Mouse (Mus musculus) hindbrain, embryonic 14.5 days (tissue): ENCODE results near the gene Alg6. TPM values are rescaled to one million over a fixed set of nuclear protein-coding genes. Genes with fewer than 3 reads are reported as not detected.
A peak's percentile ranks its signal among the peaks of the same experiment; 100 is the strongest.

Source experiments
- ATAC-seq: fragments of 200-750 bp; cut with Nextera tagmentation; 2 replicates; pipeline ENCODE4 v1.8.0; 2017; ENCODE audit warnings: moderate number of reproducible peaks, mild to moderate bottlenecking, moderate TSS enrichment, moderate library complexity; ENCODE audit not compliant: low FRiP score
- DNase-seq: peaks from one replicate; pipeline ENCODE4 v3.0.0-alpha.2; 2015; ENCODE audit warnings: low spot score
- H3K27ac ChIP-seq: fragments of 300-500 bp; sonication (generic); 2 replicates; pipeline ENCODE4 v1.5.1; 2014; ENCODE audit warnings: mild to moderate bottlenecking, moderate library complexity
- H3K27me3 ChIP-seq: fragments of 300-500 bp; sonication (generic); 2 replicates; pipeline ENCODE4 v1.6.1; 2014; ENCODE audit warnings: mild to moderate bottlenecking, low read length, mixed read lengths; ENCODE audit not compliant: control insufficient read depth, insufficient read depth
- H3K36me3 ChIP-seq: fragments of 300-500 bp; sonication (generic); replicated peaks from 2 replicates; pipeline ENCODE4 v1.6.1; 2014; ENCODE audit not compliant: control insufficient read depth, insufficient read depth
- H3K4me1 ChIP-seq: fragments of 300-500 bp; sonication (generic); replicated peaks from 2 replicates; pipeline ENCODE4 v1.6.1; 2014; ENCODE audit warnings: antibody characterized with exemption, low read length, mixed read lengths; ENCODE audit not compliant: control insufficient read depth, insufficient read depth
- H3K4me2 ChIP-seq: fragments of 300-500 bp; sonication (generic); replicated peaks from 2 replicates; pipeline ENCODE4 v1.6.1; 2014; ENCODE audit warnings: mild to moderate bottlenecking, moderate library complexity
- H3K4me3 ChIP-seq: fragments of 300-500 bp; sonication (generic); replicated peaks from 2 replicates; pipeline ENCODE4 v1.5.1; 2014; ENCODE audit warnings: mild to moderate bottlenecking, low read length
- H3K9ac ChIP-seq: fragments of 300-500 bp; sonication (generic); 2 replicates; pipeline ENCODE4 v1.6.1; 2014
- H3K9me3 ChIP-seq: fragments of 300-500 bp; sonication (generic); 2 replicates; pipeline ENCODE4 v1.6.1; 2016; ENCODE audit warnings: low read length; ENCODE audit not compliant: control insufficient read depth
- WGBS: fragments of 180-500 bp; shearing (Covaris S2); extraction: QIAGEN DNeasy Blood & Tissue Kit; methylation state at CpG from one replicate; pipeline ENCODE4 v1.1.7; 2014; 5-methylcytosine and 5-hydroxymethylcytosine counted together
- polyA plus RNA-seq: library from polyadenylated mRNA; unstranded; fragments of >200 nt; fragmentation: Nextera tagmentation; extraction: Ambion mirVana; gene quantifications from 2 replicates; pipeline ENCODE4 v1.2.1, GENCODE M21; 2014

Gene Alg6
- 13.2 and 13.6 TPM in 2 replicates for polyA plus RNA-seq

DNA sequence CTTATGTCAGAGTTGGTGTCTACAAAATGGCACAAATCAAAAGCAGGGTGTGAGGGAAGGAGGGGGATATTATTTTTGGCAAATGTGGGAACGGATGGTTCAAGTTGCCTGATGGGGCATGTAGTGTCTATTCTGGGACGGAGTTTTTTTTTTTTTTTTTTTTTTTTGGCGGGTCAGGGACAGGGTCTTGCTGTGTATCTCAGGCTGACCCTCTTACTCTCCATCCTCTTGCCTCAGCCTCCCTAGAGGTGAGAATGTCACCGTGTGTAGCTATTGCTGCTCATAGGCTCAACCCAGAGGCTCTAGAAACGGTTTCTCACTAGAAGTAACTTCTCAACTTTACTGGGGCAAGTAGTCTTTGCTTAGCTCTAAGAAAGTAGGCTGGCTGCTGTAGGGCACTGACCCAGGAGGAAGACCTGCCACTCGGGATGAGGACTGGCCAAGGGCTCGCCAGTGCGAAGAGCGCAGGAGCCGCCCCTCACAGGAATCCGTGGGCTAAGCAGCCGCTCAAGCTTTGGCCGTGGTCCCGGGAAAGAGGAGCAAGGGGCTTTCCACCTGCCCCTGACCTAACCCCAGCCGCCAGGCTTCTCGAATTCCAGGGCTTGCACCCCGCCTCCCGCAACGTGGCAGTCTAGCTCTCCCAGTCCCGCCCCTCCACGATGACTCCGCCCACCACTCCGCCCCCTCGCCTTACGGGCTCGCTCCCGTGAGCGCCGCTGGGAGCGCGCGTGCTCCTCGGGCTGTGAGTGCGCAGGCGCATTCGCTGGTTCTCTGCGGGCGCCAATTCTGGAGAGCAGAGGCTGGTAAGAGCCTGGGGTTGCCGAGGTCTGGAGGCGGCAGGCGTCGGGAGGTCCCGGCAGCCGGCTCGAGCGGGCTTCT, at the start of gene Alg6:
Gene Alg6 (plus strand): TSS at position 761 of the 879 bp plus-strand sequence.
- Histone ChIP-seq H3K4me1 (no peaks in the 10 kb centered on the region), H3K4me2 (peak within 1 kb of the TSS; percentile 74), H3K9ac (peak within 1 kb of the TSS; percentile 70), H3K27ac (0 out of 2 replicates have a peak within 1 kb of the TSS, but pooled peaks have one; percentile 15), H3K9me3 (no peaks in the 10 kb centered on the region), H3K4me3 (peak within 1 kb of the TSS; percentile 52), H3K36me3 (no peaks in the 10 kb centered on the region), H3K27me3 (no peaks in the 10 kb centered on the region)
- DNase-seq (peak; percentile 97), ATAC-seq (peak; percentile 95)
- 4% methylated on average over 42 of the region's 46 CpGs for WGBS

DNA sequence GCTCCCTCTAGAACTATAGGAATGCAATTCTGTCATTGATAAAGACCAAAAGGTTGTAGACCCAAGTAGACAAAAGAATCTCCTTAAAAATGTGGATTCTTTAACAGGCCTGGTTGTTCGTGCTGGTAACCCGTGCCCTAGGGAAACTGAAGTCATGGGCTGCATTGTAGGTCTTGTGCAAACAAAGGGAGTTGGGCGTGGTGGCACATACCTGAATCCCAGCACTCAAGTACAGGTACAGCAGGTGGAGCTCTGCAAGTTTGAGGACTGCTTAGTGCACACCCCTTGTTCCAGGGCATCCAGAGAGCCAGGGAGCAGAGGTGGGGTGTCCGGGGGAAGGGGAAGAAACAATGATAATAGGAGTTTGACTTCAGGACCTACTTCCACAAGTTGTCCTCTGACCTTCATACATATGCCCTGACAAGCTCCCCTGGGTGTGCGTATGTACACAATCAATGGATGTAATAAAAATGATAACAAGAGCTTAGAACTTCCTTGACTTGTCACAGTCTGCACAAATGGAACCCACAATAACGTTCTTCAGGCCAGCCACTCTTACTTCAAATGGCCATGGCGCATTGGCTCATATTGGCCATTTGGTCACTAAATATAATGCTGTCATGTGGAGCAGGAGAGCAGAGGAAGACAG, 45.1 kb upstream of the Alg6 start:
- no peak overlapping the region for H3K9ac ChIP-seq
- H3K27me3 ChIP-seq = peaks cover 13% of the 10 kb centered on the region
- 92% methylated on average over 7 of the region's 7 CpGs for WGBS
- no peak for ATAC-seq
- H3K4me2 ChIP-seq = no peak overlapping the region
- H3K9me3 ChIP-seq = no peaks in the 10 kb centered on the region
- H3K27ac ChIP-seq = no peak overlapping the region
- no peaks in the 10 kb centered on the region for H3K36me3 ChIP-seq
- DNase-seq = no peak
- no peak overlapping the region for H3K4me3 ChIP-seq
- no peaks in the 10 kb centered on the region for H3K4me1 ChIP-seq

DNA sequence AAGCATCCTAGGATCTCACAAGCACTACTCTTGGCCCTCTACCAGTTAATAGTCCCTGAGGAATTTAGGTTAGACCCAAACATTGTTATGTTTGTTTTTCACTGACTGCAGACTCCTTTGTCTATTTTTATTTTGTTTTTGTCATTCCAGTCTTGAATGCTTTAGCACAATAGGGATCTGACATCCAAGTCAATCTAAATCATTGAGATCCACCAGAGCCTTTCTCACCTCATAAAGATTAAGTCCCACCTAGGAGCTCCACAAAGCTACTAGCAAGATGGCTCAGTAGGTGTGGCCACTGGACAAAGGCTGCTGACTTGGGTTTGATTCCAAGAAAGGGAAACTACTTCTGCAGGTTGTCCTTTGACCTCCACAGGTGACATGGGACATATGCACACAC, 40.3 kb upstream of the Alg6 start:
- no peak for DNase-seq
- Histone ChIP-seq H3K4me3 (no peak overlapping the region), H3K4me2 (no peak overlapping the region), H3K9ac (no peak overlapping the region), H3K9me3 (no peaks in the 10 kb centered on the region), H3K27me3 (no peaks in the 10 kb centered on the region), H3K36me3 (no peaks in the 10 kb centered on the region), H3K4me1 (no peaks in the 10 kb centered on the region), H3K27ac (no peak overlapping the region)
- ATAC-seq = no peak

DNA sequence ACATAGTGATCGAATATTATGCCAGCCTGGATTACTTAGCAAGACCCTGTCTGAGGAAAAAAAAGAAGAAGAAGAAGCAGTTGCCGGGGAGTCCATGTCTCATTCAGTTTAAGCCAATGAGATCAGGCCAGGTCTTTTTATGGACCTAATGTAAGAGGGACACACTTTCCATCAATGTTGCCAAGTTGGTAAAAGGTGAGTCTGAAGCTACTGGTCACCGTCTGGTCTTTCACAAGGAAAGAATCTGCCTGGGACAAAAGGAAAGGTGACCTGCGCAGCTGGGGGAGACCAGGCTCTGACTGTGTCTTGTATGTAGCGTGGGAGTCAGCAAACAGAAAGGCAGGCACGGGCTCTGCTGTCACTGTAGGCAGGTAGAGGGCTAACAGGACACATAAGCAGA, 31.5 kb upstream of the Alg6 start:
- Histone ChIP-seq H3K27me3 (no peaks in the 10 kb centered on the region), H3K4me2 (no peak overlapping the region), H3K9ac (no peak overlapping the region), H3K4me1 (no peaks in the 10 kb centered on the region), H3K27ac (no peak overlapping the region), H3K4me3 (no peak overlapping the region), H3K36me3 (no peaks in the 10 kb centered on the region), H3K9me3 (no peaks in the 10 kb centered on the region)
- 89% methylated on average over 6 of the region's 6 CpGs for WGBS
- ATAC-seq = no peak
- no peak for DNase-seq

DNA sequence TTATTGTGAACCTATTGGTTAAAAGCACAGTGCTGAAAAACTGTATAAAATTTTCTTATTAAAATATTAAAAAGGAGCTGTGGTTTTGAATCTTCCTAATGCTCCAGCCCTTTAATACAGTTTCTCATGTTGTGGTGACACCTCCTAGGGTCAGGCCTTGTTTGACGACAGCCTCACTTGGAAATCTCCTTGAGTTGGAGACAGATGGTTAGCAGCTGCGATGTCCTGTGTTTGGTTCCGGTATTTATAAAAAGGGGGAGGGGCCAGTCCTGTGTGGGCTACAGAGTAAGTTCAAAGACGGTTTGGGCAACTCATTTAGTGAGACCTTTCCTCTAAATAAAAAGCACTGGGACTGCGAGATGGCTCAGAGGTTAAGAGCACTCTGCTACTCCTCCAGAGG, 29.2 kb upstream of the Alg6 start:
- H3K9me3 ChIP-seq = 0 out of 2 replicates have a peak, but pooled peaks cover 7% of the 10 kb centered on the region
- no peak overlapping the region for H3K9ac ChIP-seq
- H3K4me2 ChIP-seq = no peak overlapping the region
- no peak for DNase-seq
- no peak overlapping the region for H3K4me3 ChIP-seq
- H3K27me3 ChIP-seq = no peaks in the 10 kb centered on the region
- 56% methylated on average over 5 of the region's 5 CpGs for WGBS
- ATAC-seq = no peak
- no peaks in the 10 kb centered on the region for H3K4me1 ChIP-seq
- H3K36me3 ChIP-seq = no peaks in the 10 kb centered on the region
- H3K27ac ChIP-seq = no peak overlapping the region

DNA sequence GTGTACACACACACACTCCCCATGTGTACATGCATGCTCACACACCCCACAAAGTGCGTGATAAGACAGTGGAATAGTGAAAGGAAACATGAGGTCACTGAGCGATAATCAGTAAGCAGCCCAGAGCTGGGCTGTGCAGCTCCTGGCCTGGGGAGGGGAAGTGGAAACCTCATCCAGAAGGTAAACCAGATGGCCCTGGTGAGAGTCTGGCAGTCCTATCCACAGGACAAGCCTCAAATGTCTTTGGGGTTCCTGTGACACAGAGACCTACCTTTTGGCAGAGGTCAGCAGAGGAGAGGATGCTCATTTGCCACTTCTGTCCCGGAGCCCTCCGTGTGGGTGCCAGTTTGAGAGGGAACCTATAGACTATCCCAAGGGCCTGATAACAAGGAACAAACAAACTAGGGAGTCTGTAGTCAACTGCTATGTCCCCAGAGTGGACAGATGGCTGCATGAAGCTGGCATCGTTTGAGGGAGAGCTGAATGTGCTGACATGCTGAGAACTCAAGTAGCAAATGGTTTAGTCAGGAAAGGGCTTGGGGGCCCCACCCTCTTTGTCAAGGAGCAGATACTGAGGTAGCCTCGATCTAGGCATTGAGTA, 2.8 kb upstream of the Alg6 start:
- H3K9ac ChIP-seq = no peak overlapping the region
- no peaks in the 10 kb centered on the region for H3K9me3 ChIP-seq
- no peak for ATAC-seq
- DNase-seq = no peak
- no peak overlapping the region for H3K4me3 ChIP-seq
- H3K27me3 ChIP-seq = no peaks in the 10 kb centered on the region
- no peaks in the 10 kb centered on the region for H3K36me3 ChIP-seq
- WGBS = 86% methylated on average over 6 of the region's 6 CpGs
- no peak overlapping the region for H3K4me2 ChIP-seq
- H3K27ac ChIP-seq = no peak overlapping the region
- H3K4me1 ChIP-seq = no peaks in the 10 kb centered on the region

DNA sequence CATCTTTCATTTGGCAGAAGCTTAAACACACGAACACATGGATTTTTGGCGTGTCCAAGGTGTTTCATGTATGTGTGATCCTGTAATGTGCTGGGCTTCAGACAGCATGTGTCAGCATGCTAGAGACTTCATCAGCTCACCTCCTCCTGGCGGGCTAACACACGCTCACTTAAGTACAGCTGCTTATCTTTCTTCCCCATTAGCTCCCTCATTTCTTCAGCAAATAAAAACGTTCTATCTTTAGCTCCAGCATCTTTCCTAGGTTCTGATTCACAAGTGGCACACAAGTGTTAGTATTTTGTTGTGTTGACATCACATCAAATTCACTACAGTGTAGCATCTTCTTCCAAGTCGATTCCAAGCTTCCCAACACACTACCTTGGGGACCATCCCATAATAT, 1.5 kb upstream of the Alg6 start:
- H3K4me3 ChIP-seq = no peak overlapping the region
- H3K36me3 ChIP-seq = no peaks in the 10 kb centered on the region
- H3K9ac ChIP-seq = no peak overlapping the region
- WGBS = 95% methylated on average over 6 of the region's 6 CpGs
- ATAC-seq = no peak
- no peaks in the 10 kb centered on the region for H3K9me3 ChIP-seq
- H3K27ac ChIP-seq = no peak overlapping the region
- DNase-seq = no peak
- no peaks in the 10 kb centered on the region for H3K27me3 ChIP-seq
- H3K4me2 ChIP-seq = no peak overlapping the region
- H3K4me1 ChIP-seq = no peaks in the 10 kb centered on the region

DNA sequence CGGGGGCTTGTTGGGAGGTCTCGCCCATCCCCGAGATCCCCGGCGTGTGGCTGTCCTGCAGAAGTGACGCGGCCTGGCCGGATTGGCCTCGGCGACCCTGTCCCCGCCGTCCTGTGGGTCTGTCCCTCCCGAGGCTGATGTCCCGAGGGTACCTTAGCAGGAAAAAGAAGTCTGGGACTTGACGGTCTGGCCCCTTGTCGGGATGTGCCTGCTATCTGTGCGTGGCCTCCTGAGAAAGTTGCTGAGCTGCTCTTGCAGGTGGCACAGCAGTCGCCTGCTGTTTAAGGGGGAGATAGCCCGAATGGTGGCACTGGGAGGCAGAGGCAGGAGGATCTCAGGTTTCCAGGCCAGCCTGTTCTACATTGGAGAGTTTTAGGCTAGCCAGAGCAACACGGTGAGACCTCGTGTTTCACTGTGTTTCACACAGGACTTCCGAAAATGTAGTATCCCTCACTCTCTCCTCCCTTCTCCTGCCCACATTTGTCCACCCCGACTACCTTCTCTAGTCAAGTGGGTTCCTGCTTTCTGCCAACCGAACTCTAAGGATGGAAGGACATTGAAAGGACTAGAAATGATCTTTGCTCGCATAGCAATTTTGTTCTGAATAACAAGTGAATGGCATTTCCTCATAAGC, 436 bp downstream of the Alg6 start:
- Histone ChIP-seq H3K4me3 (peak overlapping the region; percentile 52), H3K4me2 (peak overlapping the region; percentile 74), H3K27me3 (no peaks in the 10 kb centered on the region), H3K9ac (peak overlapping the region; percentile 70), H3K36me3 (no peaks in the 10 kb centered on the region; the same call in 1 of the 2 replicates), H3K27ac (0 out of 2 replicates have a peak overlapping the region, but pooled peaks have one; percentile 15), H3K4me1 (no peaks in the 10 kb centered on the region), H3K9me3 (no peaks in the 10 kb centered on the region)
- ATAC-seq = no peak; the same call in 1 of the 2 replicates
- 27% methylated on average over 25 of the region's 25 CpGs for WGBS
- peak; percentile 27 for DNase-seq

DNA sequence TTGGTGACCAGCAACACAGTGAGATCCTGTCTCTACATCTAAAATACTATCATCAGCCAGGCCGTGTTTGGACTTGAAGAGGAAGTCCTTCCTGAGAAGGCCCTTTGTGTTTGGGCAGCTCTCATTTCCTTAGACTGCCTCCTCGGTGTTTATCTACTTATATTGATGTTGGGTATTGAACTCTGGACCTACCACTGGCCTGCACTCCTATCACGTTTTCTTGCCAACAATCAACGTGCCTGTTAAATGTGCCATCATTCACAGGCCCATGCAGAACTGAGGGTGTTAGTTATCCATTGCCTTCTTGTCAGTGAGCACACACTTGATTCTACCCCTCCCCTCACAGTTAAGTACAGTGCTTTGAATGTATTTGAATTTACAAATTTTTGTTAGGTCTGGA, 2.4 kb downstream of the Alg6 start:
- Histone ChIP-seq H3K4me2 (no peak overlapping the region), H3K27ac (no peak overlapping the region), H3K36me3 (no peaks in the 10 kb centered on the region; the same call in 1 of the 2 replicates), H3K4me3 (no peak overlapping the region), H3K9ac (no peak overlapping the region), H3K9me3 (no peaks in the 10 kb centered on the region), H3K4me1 (no peaks in the 10 kb centered on the region), H3K27me3 (no peaks in the 10 kb centered on the region)
- no peak for DNase-seq
- ATAC-seq = no peak
- 87% methylated on average over 4 of the region's 4 CpGs for WGBS
